Mouse (Mus musculus) ES-E14 (cell line): ENCODE results near the gene Eif2b2.

Experiments used
- CHD2 ChIP-seq: IDR thresholded peaks from 2 replicates; pipeline ENCODE4 v1.6.1; 2014; ENCODE audit warnings: mild to moderate bottlenecking, low read depth, low read length, inconsistent platforms
- HCFC1 ChIP-seq: IDR thresholded peaks from 2 replicates; pipeline ENCODE4 v1.6.1; 2012; ENCODE audit warnings: low read length, inconsistent platforms, borderline replicate concordance; ENCODE audit not compliant: insufficient read depth
- MAFK ChIP-seq: IDR thresholded peaks from 2 replicates; pipeline ENCODE4 v1.6.1; 2014; ENCODE audit warnings: mild to moderate bottlenecking, low read depth, low read length, inconsistent platforms; ENCODE audit not compliant: insufficient read depth
- ZC3H11A ChIP-seq: IDR thresholded peaks from 2 replicates; pipeline ENCODE4 v1.6.1; 2012; ENCODE audit warnings: low read depth, mild to moderate bottlenecking, inconsistent platforms, low read length, borderline replicate concordance
- ZNF384 ChIP-seq: IDR thresholded peaks from 2 replicates; pipeline ENCODE4 v1.6.1; 2012; ENCODE audit warnings: low read depth, low read length, inconsistent platforms

DNA sequence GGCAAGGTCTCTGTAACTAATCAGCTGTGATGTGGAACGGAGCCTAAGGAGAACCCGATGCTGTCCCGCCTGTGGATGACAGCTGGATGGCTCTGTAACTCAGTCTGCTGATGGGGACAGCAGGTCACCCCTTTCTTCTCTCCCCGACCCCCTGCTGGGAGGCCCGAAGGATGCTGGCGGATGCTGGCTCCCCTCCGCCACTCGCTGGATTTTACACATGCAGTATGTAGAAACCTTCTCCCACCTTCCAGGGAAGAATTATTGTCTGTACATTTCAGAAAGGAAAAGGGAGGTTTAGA lies 37.0 kb upstream of the Eif2b2 start:
- TF ChIP-seq MAFK = no peak
- no peak for TF ChIP-seq ZC3H11A
- TF ChIP-seq HCFC1 = no peak
- TF ChIP-seq ZNF384 = no peak
- TF ChIP-seq CHD2 = no peak
